Mouse (Mus musculus) induced T-regulatory cell, adult 2 months (primary cell): ENCODE data around the gene Tmem151b.

Experiments used
- DNase-seq: peaks from one replicate; pipeline ENCODE4 v3.0.0-alpha.2; 2012; ENCODE audit warnings: low read depth

Tmem151b gene

DNA sequence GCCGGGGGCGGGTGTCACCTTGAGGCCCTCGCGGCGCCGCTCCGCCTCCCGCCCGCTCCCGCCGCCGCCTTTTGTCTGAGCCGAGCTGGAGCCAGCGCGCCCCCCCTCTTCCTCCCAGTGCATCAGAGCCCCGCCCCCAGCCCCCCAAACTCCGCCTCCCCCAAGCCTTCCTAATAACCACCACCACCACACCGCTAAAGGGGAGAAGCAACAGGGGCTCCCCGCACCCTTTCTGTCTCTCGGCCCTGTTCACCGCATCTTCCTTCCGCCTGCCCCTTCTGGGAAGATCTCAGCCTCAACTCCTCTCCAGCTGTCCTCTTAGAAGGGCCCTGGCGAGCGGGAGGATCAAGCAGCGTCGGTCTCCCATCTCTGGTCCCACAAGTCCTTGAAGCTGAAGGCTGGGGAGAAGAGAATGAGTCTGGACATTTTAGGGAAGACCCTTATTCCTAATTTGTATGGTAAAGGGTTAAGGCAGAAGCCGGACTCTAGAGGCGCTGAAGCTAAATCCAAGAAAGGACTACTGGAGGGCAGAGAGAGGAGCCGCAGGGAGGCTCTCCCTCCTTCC, at the start of gene Tmem151b:
Tmem151b (minus strand) TSS at position 61 of the 565 bp plus-strand sequence.
- DNase-seq: peak; percentile 56

DNA sequence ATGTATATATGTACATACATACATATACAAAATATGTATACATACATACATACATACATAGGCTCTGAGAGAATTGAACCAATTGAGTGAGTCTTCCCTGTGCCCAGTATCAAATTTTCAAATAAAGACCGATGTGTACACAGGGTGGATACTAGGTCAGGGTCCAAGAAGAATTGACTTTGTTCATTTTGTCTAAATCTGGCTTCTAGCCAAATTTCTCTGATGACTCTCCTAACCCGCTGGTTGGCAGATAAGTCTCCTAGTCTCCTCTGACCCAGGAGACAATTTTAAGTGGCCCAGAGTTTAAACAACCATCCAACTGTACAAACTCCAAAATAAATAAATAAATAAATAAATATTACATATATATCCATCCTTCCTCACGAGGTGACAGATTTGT, 49.4 kb upstream of the Tmem151b start:
- no peak for DNase-seq

DNA sequence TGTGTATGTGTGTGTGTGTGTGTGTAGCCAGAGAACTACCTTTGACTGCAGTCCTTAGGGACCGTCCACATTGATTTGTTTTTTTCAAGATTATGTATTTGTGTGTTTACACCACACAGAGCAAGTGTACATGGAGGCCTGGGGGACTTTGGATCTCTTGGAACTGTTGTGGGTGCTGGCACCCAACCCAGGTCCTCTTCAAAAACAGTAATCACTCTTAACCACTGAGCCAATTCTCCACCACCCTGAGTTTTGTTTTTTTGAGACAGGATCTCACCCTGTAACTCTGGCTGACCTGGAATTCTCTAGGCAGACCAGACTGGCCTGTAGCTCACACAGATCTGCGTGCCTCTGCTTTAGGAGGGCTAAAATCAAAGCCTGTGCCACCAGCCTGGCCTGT, 48.9 kb upstream of the Tmem151b start:
- DNase-seq: no peak

DNA sequence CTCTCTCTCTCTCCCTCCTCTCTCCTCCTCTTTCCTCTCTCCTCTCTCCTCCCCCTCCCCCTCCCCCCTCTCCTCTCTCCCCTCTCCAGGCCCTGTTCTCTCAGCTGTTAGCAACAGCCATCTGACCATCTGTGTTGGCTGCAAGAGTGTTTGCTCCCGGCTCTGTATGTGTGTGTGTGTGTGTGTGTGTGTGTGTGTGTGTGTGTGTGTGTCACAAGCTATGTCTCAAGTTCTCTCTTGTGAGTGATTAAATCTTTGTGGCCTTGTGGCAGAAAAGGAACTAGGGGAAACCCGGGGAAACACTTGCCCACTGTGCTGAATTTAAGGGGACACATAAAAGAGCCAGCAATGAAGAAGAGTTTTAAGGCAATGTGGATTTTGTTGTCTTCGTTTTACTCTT, 48.3 kb upstream of the Tmem151b start:
- peak; percentile 43 for DNase-seq

DNA sequence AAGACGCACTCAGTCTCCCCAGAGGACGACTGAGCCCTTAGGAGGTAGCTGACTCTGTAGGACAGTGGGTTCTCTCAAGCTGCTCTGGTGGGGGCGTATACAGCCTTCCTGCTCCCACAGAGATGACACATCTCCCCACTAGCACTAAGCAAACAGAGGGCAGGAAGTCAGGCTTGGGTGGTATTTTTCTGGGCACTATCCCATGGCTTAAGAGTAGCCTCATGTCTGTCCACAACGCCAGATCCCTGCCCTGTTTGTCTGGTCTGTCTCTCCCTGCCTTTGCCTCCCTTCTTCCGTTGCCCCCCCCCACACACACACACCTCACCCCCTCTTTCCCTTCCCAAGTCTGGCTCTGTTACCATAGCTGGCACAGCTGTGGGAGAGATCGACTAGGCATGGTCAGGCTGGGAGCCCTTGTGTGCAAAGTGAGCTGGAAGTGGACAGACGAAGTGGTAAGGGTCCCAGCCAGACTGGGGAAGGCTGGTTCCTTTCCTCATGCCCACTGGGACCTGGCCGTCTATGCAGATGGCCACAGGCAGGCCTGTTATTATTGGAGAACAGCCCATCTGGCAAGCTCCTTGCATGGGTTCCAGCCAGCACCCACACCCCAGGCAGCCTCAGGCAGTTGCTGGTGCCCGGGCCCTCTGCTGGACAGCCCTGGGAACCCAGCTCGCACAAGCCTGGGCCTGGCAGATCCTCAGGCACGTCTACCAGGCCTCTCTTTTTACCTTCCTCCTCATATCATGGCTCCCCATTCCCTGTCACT, 47.3 kb upstream of the Tmem151b start:
- DNase-seq: peak; percentile 64

DNA sequence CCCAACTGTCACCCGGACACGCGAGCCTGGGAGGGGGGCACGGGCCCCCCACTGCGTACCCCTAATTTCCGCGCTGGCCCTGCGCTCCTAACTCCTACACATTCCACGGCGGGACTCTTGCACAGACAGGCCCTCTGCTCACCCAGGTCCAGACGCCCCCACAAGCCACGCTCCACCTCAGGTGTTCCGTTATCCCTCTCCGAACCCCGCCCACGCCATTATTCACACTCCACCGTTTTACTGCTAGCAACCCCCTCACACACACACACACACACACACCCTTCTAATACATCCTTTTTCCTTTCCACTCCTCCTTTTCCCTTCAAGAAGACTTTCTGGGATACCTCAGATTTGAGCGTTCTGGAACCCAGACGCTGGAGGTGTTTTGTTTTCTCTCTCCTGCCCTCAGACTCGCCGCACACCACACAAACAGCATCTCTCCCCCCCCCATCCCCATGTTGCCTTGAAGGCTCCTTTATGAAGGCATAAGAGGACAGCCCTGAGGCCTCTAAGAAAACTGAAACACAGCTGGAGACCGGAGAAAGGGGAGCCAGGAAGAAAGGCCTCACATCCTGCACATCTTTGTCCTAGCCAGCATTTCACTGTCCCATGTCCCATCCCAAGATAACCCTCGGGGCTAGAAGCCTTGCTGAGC, 46.4 kb upstream of the Tmem151b start:
- DNase-seq: peak; percentile 57

DNA sequence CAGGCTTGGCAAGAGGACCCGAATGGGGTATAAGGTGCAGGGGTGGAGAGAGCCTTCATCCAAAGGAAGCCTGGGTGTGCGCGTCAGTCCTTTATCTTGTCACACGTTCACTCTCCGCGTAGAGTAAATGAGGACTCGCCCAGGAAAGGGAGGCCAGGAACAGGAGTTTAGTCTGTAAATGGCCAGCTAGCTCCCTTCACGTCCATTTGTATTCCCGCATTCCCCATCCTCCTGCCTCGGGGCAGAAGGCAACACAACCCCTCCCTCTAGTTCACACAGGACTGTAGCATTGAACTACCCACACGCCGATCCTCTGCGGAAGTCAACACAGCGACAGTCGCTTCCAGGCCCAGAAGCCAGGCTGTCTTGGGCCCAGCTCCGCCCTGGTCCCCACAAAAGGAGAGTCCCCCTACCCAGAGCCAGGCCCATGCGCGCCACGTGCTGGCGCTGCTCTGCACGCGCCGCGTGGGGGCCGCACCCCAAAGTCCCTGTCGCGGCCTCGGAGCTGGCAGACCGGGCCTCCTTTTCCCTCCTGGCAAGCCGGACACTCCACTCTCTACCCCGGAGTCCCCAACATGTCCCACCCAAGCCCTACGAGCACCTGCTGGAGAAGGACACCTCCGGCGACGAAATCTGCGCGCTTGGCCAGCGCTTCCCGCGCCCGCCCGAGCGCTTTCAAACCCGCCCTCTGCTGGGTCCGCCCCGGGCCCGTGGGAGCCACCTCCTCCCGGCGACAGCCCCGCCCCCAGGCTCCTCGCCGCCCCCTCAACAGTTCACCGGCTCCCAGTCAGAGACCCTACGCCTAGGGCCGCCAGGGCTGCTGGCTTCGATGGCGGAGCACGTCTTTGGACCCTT, 45.6 kb upstream of the Tmem151b start:
- peak; percentile 83 for DNase-seq

DNA sequence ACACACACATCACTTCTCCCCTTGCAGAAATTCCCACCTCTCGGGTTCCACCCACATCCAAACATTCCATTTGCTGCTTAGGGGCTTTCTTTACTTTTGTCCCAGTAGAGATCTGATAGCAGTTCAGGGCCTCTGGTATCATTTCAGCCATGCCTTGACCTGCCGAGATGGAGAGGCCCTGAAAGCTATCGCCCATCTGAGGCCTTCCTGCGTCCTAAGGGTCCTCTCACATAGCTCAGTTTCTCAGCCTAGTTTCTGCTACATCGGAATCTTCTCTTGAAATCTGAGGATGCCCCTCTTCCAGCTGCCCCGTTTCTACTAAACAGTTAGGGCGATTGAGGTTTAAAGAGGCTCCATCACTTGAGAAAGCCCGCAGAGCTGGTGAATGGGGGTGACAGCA, 44.7 kb upstream of the Tmem151b start:
- no peak for DNase-seq

DNA sequence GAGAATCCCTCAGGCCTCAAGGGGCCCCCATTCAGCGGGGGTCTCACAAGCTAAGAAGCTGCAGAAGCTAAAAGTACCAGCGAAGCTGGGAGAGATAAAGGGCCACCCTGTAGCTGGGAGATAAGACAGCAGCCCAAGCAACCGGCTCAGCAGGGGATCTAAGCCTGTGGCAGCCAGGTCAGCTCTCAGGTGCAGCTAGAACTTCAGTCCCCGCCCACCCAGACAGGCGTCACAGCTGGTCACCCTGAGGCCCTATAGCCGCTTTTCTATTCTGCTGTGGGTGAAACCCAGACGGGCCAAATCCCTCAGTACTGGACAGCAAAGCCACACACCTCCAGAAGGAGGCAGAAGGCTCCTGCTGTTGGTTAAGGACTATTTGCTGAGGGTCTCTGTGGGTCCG, 44.0 kb upstream of the Tmem151b start:
- DNase-seq: no peak

DNA sequence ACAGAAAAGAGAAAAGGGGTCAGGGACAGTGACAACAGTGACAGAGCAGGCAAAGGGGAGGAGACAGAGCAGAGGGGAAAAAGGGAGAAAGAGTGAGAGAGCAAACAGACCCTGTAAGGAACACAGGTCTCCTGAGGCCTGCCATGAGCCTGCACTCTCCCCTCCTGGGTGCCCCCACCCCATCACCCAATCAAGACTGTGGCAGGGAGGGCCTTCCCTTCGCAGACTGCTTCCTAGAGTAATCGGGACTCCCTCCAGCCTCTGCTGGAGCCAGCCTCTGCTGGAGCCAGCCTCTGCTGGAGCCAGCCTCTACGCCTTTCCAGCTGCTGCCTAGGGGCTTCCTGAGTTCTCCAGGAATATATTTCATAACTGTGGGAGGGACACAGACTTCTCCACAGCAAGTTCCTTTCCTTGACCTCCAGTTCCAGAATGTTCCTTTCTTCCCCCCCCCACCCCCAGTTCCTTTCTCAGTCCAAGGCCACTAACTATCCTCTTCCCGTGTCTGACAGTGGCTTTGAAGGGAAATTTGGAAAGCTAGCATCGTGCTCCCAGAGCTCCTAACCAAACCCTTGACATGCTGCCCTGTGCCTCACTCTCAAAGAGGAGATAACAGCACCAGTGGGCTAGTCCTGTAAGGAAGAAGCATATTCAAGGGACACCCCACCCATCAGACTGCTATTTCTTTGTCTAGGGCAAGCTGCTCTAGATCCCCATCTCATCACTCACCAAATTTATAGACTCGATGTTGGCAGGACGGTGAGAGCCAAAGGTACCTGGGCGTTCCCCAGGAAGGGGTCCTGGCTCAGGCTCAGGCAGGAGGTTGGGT, 43.3 kb upstream of the Tmem151b start:
- no peak for DNase-seq

DNA sequence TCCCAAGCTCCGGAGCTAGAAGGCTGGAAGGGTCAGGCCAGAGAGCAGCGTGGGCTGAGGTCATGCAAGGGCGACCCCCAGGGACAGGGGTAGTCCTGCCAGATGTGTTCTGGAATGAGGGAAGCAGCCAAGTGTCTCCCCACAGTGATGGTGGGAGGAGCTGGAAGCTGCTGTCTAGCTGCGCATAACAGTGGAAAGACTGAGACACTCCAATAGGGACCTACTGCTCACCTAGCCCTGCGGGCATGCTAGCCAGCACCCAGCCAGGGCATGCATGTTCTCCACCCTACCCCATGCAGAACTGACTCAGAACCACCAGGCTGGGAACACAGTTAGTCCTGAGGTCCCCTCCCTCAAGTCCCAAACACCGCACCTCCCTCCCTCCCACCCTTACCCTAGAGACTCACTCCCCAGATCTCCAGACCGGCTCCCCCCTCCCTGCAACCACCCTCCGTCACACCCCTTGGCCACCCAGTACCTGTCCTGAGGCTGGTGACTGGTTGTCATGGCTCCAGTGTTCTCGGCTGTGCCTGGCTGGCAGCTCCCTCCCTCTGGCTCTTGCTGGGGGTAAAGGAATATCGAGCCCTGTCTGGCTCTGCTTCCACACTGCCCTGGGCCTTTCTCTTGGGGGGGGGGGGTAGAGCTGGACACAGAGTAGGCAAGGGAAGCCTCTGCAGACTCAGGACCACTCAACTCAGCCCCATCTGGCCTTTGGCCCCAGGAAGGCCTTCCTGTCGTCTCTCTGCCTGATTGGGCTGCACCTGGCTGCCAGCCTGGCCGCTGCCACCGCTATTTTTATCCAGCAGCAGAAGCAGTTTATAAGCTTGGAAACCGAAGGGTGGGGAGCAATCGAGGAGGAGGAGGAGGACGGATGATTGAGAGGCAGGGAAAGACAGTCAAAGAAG, 42.5 kb upstream of the Tmem151b start:
- no peak for DNase-seq

DNA sequence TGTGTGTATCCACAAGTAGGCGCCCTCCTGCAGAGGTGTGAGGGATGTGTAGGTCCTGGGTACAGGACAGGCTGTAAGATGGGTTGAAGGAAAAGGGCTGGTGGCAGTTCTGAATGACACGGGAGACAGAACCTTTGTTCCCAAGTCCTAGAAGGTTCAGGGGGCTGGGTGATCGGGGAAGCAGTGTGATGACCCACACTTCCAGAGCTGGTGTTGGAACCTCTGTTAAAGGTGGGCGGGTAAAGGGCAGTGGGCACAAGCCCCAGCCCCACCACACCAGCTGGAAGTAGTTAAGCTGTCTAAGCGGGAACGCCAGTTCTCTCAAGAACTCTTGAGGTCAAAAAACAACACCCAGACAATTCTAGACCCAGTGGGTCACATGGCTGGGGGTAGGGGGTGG, 40.9 kb upstream of the Tmem151b start:
- no peak for DNase-seq

DNA sequence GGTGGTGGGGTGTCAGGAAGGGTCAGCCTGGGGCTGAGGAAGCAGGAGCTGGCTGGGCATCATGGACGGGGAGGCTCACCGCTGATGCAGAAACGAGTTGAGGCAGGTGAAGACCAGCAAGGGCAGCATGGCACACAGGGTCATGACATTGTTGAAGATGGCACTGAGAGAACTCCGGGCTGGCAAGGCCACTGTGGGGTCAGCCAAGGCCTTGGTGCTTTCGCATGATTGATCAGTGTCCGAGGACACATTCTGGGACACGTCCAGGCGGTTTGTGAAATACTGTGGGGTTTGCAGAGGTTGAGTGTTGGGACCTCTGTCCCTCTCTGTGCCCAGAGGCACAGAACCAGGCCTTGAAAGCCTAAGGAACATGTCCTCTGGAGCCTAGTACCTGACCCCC, 40.4 kb upstream of the Tmem151b start:
- no peak for DNase-seq

DNA sequence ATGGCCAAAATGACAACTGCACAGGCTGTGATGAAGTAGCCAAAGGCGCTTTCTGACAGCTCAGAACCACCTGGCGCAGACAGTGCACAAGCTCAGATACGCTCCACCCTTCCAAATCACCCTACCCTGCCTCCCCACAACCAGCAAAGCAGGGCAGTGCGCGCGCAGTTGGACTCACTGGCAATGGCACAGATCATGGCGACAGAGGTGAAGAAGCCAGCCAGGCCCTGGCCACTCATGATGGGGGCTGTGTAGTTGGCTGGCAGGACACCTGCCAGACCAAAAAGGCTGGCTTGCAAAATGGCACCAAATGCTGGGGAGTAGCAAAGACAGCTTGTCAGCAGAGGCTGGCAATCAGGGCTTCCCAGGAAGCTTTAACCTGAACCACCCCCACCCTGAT, 39.8 kb upstream of the Tmem151b start:
- DNase-seq: no peak

DNA sequence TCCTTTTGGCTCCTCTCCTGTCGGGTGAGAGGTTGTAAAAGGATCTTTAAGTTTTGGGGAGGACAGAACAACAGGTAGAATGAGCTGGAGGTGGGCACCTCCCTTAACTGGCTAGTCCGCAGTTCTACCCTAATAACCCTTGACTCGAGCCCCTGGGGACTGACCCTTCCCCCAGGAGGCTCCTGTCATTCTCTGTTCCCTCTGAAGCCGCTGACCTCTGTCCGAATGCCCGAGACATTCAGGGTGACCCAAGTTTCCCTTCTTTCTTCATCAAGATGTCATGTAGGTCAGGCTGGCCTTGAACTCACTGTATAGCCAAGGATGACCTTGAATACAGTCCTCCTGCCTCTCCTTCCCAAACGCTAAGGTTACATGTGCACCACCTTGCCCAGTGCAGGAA, 38.9 kb upstream of the Tmem151b start:
- no peak for DNase-seq

DNA sequence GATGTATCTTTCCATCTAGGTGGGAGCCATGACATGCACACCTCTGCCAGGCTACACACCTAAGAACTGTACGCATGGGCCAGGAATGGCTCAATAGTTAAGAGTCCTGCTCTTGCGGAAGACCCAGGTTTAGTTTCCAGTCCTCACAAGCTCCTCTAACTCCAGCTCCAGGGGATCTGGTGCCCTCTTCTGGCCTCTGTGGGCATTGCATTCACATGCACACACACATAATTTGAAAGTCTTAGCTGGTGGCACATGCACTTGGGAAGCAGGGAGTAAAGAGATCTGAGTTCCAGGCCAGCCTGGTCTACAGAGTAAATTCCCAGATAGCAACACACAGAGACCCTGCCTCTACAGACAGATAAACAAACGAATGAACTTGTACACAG, 37.0 kb upstream of the Tmem151b start:
- peak; percentile 53 for DNase-seq

DNA sequence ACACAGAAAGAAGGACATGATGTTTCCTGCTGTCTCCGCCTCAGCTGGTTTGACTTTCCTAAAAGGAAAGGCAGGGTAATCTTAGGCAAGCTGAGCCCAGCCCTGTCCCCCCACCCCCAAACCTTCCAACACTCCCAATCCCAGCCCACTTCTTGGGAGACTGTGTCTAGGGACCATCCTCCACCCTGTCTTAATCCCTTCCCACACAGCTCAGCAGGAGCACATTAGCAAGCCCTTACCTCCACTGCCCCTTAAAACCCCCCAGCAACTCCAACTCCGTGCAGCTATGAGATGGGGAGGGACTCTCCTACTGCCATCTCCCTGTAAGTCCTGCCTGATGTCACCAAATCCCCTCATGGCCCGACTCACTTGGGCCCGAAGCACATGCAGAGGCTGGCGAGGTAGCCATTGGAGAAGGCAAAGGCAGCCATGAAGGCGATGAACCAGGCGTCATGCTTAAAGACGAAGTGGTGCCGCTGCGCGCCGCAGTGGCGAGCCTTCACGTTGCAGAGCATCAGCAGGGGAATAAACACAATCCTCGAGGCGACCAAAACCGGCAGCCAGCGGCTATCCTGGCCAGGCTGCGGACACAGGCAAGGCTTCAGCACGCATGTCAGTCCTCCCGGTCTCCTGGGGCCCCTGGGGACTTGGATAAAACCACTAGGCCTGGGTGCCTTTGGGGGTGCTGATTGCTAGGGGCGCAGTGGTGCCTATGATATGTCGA, 36.4 kb upstream of the Tmem151b start:
- no peak for DNase-seq

DNA sequence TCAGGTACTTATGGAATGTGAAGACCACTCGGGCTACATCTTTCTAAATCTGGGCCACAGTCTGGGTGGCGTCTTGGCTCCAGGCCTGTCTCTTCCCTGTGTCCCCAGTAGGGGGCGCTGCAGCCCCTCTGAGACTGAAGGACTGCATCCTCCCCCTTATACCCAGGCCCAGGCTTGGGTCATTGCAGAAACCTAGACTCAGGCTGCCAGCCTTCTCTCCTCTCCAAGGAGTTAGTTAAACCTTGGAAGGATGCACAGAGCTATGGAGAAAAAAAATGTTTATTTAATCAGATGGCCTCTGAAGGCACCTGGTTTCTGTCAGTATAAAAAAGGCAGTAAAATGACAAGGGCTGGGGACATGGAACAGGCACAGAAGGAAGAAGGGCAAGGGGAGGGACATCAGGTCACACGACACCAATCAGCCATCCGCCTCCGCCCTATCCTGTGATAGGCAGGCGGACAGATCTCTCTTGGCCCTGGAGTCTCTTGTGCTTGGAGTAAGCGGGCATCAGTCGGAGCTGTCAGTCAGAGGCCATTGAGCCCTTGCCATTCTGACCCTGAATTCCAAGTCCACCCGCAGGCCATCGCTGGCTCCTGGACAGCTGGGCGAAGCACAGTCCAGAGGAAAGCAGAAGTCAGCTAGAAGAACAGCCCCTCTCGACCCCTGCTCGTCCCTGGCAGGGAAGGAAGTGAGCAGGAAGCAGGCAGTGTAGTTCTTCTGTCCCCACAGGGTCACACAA, 35.6 kb upstream of the Tmem151b start:
- DNase-seq: peak; percentile 70
